Mouse (Mus musculus): ENCODE results near the gene Edaradd.

Edaradd gene

DNA sequence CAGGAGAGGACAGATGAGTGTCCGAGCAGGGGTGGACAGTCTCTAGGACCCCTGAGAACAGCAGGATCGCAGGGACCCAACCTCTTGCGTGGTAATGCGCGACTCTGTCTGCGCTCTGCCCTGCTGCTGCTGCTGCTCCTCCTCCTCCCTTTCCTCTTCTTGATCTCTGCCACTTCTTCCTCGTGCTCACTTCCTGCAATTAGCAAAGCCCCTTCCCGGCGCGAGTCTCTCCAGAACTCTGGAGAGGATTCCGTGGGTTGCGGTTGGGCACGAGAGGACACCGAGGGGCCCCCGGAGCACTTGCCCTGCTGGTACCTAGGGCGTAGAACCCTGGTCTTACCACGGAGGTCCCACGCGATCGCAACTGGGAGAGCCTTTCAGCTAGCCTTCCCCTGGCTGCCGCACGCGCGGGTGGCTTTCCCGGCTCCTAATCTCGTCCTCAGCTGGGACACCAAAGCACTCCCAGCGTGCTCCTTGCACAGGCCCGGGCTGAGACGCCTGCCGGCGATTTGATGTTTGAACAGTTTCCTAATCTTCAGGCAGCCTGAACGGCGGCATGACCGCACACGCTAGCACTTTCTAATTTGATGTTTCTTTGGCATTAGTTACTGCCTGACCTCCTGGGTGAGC, at the start of gene Edaradd:
Edaradd (minus strand) TSS at position 484 of the 630 bp plus-strand sequence.
- DNase-seq: peak; percentile 61

DNA sequence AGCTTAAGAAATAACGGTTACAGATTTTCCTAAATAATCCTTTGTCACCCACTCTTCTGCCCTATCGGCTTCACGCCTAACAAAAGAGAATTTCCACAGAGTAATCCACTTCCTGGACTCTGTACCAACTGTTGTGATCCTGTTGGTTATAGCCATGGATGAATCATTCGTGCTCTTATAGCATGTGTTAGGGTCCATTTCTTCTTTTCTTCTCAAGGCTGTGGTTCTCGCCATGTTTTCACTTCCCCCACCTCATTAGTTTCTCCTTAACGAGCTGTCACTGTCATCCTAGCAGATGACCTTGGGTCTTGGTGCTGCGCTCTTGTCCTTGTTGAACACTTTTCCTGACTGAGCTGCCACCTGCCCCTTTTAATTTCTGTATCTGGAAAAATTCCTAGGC, 49.5 kb upstream of the Edaradd start:
- DNase-seq: no peak

DNA sequence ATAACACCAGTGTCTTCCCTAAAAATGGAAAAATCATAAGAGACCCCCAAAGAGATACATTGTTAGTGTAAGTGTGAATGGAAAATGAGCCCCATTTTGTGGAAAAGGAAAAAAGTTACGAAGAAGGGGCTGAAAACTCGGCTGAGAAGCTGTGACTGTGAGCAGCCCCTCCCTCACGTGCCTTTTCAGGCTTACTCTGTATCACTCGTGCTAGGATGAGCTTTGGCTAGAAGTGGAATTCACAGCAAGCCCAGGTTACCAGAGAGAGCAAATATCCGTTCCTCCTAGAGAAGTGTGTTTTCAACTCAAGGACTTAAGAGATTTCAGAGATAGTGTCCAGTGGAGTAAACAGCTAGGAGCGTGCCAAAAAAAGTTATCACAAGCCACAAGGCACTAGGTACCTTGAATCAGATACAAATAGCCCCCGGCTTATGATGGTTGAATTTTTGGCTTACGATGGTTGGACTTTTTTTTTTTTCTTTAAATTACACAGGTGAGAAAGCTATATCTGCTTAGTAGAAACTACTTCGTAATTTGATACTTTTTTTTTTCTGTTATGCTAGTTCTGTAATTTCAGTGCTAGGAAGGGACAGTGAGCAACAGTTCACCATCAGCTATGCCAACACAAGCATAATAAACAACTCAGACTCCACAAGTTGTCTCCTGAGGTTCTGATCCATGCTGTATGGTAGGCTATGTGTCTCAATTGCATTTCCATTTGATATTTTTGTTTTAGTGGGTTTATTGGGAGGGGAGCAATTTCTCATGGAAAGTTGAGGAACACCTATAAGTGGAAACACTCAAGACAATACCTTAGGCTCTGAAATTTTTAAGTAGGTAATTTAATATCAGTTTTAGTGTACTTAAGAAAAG, 48.6 kb upstream of the Edaradd start:
- no peak for DNase-seq

DNA sequence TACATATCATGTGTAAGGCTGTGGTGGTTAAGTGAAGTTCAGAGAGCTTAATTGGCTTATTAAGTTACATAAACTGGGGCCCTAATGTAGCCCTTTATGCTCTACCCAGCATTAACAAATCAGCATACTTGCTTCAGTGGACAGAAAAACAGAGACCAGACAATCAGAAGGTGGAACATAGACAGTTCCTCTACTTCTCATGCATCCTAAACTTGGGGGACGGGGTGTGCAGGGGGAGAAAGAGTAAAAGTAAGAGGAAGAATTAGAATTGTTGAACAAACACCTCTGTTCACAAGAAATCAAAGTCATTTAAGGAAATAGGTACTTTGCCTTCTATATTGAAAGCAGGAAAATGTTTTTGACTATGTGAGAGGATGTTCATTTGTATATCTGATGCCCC, 47.7 kb upstream of the Edaradd start:
- DNase-seq: no peak

DNA sequence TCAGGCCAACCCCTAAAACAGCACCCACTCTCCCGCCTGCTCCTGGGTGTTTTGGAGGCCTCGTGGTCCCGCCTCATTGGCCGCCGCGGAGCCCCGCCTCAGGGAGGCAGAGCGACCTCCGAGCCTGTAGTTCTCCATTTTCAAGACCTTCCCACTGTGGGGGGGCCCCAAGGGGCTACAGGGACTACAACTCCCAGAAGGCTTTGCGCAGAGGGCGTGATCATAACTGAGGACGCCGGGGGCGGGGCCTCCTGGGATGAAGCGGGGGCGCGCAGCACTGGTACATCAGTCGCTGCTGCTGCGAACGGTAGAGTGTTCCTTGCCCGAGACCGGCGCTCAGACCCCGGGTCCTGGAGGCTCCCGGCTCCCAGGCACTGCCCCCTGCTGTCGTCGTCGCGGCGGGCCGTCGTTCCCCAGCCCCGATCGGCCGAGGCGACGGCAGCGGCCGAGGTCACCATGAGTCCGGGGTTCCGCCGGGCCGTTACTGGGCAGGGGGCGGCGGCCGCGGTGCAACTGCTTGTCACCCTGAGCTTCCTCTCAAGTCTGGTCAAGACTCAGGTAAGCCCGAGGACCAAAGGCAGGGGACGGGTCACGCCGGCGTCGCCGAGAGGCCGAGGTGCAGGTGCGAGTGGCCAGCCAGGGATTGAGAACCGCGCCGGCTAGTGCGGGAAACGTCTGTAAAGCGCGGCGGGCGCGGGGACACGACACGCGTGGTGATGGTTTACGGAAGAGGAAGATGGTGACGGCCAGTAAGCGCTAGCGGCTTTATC, 45.6 kb upstream of the Edaradd start, which contains the start of gene Ero1lb:
Ero1lb (plus strand) TSS at position 254 of the 770 bp plus-strand sequence.
- peak; percentile 99 for DNase-seq

DNA sequence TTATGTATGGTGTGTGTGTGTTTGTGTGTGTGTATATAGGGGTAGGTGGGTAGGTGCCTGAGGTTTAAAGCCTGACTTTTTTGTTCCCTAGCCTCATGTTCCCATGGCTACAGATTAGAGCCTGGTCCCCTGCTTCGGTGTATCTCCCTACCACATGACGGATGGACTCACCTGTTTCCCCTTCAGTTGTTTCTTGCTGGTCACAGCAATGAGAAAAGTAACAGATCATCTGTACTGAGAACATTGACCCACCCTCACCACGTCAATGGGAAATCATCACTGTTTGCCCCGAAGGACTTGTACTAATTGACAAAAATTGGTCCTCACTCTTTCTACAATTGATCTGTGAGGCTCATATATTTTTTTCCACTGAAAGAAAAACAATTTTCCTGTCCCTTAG, 42.0 kb upstream of the Edaradd start:
- DNase-seq: no peak

DNA sequence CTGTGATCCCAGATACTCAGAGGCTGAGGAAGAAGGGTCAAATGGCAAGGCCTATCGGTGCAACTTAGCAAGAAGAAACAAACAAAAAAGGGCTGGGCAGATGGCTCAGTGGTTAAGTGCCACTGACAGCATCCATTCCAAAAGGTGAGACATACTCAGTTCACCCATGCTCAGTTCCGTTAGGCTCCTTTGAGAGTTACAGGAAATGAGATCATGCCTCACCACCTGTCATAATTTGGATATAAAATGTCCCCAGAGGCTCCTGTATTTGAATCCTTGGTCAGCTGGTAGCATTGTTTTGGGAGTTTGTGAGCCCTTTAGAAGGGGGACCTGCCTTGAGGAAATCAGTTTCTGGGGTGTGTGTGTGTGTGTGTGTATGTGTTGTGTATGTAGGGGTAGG, 41.5 kb upstream of the Edaradd start:
- no peak for DNase-seq

DNA sequence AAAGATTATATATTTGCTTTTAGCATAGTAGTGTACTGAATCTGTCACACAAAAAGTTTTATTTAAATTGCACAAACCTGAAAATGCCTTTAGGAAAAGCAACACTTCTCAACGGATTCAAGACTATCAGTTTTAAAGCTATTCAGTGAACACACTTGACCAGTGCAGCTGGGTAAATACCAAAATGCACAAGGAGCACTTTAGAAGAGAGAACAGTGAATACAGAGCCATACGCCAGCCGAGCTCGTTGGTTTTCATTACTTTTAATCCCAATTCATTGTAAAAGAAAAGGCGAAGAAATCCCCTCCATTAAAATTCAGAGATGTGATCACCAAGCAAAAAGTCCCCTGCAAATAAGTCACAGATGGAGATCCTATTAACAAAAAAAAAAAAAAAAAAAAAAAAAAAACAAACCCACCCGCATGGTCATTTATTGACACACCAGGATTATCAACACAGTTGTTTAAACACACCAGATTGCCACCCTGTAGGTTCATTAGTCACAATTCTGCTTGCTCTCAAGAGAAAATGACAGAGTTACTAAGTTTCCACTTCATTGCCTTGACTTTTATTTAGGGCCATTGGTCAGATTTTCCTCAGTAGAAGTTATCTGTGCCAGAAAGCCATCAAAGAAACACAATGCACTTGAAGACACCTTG, 39.4 kb upstream of the Edaradd start:
- DNase-seq: no peak

DNA sequence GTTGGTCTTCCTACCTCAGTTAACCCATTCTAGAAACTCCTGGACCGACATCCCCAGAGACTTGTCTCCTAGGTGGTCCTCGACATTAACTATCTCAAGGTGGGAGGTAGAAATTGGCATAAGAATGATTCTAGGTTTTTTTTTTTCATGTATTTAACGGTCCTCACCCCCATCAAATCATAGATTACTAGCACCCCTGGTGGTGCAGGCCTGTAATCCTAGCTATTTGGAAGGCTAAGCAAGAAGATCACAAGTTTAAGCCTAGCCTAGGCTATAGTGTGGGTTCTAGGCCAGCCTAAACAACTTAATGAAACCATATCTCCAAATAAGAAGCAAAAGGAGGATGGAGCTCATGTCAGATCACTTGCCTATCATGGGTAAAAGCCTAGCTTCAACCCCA, 38.8 kb upstream of the Edaradd start:
- no peak for DNase-seq

DNA sequence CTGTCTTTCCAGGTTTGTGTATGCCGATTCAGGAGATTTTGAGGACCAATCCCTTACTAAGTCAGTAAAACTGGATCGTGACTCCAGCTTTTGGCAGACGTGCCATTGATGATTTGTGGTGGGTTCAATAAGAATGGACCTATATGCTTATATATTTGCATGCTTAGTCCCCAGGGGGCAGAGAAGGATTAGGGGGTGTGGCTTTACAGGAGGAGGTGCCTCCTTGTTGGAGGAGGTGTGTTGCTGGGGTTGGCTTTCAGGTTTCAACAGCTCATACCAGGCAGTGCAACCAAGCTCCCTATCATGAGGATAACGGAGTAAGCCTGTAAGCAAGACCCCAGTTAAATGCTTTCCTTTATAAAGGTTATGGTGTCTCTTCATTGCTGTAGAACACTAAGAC, 34.0 kb upstream of the Edaradd start:
- DNase-seq: no peak

DNA sequence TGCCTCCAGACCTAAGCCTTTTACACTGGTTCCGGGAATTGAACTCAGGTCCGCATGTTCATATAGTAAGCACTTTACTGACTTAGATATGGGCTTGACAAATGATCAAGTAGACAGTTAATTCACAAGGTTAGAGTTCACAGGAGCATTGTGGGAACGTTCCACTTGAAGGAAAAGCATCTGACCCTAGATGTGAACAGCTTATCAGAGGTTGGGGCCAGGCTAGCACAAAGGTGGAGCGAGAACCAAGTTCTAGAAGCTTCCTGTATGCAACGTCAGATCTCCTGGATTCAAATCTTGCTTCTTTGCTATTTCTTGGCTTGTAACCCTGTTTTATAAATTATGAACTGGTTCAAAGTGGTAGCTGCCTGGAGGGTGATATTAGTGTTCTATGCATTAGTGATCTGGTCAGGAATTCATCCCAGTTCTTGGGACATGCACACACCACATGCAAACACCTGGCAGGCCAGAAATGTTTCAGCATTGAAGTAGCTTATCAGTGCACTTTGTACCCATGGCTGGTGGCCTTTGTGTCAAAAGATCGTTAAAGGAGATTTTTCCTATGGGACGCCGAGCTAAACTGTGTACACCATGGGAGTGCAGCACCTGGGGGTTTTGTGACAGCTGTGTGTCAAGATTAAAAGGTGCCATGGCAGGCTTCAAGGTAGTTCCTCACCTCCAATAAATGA, 23.8 kb upstream of the Edaradd start:
- no peak for DNase-seq

DNA sequence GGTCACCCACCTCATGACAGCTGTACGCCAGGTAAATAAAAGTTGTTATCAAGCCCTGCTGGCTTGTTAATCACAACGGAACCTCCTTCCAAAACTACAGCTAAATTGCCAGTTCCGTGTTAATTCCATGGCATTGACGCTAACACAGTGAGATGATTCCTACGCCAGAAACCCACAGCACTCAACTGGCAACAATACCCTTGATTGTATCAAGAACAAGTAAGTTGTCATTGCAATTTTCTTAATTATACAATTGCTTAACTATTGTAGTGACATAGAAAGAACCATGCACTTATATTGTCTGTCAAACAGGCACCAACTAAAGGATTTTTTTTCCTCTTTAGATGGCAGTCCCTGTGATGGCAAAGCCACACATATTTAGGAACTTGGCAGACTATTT, 23.0 kb upstream of the Edaradd start:
- no peak for DNase-seq

DNA sequence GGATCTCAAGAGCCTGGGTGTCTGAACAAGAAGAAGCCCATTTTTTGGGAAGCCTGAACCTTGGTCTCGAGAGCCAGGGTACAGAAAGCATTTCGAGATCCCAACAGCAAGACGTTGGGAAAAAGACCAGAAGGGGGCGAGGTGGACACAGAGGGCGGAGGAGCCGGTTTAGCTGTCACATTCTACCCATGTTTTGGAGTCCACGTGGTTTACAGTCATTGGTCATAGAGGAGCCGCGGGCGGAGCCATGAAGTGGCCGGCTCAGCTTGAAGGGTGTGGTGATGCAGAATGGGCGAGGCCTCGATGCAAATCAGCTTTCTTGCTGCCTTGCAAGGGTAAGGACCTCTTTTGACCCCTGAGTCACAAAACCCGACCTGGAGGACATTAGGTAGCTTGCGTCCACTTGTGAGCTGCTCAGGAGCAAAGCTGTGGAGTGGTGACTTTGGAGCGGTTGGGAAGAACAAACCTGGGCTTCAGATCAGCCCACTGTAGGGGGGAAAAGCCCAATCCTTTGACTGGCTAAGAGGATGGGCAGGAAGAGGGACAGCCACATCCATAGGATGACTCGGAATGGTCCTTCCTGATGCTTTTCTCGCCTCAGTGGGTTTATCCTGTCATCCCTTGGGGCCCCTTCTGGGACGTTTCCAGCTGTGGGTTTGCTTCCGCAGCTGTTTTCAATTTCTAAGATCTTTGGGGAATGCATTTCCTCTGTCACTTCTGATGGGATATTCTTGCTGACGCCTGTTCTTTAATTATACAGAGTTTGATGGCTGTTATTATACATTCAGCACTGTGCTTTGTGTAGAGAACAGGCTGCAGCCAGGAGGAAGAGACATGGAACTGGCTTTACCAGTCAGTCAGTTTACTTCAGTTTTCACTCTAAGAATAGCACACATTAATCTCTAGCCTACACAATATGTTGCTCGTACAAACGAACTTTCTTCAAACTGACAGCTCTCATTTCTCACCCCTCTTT, 22.1 kb upstream of the Edaradd start:
- DNase-seq: peak; percentile 71

DNA sequence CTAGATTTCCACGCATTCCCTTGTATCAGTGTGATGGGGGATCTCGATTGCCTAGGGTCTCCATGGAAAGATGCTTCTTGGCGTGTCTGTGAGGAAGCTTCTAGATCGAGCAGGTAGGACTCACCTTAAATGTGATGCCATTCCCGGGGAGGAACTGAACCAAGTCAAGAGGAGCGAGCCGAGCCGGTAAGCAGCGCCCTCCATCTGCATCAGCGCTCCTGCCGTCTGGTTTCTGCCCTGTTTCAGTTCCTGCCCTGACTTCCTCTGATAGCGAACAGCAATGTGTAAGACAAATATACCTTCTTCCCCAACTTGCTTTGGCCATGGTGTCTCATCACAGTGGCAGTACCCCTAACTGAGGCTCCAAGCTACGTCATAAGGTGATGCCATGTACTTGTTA, 19.9 kb upstream of the Edaradd start:
- no peak for DNase-seq

DNA sequence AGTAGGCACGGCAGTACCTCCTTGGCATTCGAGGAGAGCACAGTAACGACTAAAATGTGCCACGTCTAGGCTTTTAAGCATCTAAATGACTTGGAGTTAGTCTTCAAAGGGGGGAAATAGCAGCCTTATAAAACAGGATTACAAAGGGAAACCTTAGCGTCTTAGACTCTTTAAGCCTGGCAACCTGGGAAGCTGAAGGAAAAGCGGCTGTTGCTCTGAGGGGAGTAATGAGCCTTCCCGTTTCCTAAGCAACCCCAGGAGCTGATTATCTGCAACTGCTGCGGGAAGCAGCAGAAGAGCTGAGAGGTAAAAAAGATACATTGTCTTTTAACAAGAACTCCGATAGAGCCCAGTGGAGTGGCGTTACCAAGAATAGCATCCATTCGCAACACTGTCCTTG, 19.5 kb upstream of the Edaradd start:
- DNase-seq: no peak

DNA sequence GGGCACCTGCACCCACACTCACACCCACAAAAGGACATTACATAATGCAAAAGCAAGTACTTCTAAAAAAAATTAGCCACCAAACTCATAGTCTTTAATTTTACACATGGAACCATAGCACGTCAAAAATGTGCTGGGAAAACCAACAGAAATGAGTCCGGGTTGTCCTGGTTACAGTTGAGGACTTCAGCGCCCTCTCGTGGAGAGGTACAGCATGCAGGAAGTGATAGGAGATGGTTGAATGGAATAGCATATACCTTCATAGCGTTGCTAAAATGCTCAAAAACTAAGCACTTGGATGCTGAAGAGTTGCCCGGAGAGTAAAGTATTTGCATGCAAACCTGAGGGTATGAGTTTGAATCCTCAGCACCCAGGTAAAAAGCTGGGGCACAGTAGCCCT, 17.7 kb upstream of the Edaradd start:
- DNase-seq: peak; percentile 73

DNA sequence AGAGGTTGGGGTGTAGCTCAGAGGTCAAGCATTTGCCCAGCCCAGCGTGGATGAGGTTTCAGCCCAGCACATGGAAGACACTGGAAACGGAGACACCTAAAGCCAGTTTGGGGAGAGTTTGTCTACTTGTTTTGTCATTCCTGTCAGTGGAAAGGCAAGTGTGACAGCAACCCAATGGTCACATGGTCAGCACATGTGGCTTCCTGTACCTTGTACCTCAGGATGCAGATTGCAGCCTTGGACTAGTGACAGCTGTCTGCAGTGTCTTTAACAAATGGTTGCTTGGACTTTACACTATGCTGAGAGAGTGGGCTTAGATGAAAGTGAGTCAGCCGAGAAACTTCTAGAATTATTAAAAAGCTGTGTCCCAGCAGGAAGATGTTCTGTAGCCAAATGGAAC, 14.4 kb upstream of the Edaradd start:
- DNase-seq: no peak

DNA sequence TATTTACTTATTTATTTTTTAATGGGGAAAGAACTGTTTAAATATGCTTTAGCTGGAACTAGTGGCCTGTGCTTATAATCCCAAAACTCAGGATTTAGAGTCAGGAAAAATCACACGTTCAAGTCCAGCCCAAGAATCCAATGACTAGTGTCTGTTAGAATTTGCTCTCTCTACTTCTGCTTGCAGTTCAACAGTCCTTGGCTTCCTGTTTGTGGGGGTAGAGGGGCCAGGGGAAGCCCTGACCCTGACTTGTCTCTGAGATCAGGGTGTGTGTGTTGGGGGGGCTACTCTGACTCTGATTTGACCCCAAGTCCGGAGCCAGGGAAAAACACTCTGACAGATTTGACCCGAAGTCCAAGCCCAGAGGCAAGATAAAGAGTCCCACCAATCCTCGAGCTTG, 5.4 kb upstream of the Edaradd start:
- DNase-seq: no peak

DNA sequence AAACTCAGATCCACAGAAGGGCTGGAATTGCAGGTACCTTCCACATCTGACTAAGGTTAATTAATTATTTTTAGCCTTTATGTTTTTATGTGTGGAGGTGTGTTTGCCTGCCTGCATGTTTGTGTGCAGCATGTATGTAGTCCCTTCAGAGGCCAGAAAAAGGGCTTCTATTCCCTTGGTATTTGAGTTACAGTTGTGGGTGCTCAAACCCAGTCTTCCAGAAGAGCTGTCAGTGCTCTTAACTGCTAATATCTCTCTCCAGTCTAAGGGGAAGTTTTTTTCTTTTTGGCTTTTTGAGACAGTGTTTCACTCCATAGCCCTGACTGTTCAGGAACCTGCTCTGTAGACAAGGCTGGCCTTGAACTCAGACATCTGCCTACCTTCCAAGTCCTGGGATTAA, 2.1 kb upstream of the Edaradd start:
- no peak for DNase-seq

DNA sequence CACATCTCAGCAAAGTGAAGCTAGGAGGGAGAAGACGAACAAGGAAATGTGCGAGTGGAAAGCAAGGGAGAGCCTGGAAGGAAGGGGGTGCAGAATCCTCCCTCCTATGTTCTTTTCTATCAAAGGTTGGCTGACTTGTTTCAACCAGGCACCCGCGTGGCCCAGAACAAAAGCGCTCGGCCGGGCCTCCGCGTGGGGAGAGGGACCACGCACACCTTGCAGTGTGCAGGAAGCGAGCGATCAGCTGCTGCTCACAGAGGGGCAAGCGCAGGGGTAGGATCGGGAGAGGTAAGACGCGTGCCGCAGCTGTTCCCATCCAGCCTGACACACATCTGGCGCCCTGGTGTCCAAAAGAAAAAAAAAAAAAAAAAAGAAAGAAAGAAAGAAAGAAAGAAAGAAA, 867 bp downstream of the Edaradd start:
- DNase-seq: no peak

Measured in lung, postnatal 14 days (tissue).